Comparison of ENCODE assay signal across 7 mouse cellular contexts in the genomic region with DNA sequence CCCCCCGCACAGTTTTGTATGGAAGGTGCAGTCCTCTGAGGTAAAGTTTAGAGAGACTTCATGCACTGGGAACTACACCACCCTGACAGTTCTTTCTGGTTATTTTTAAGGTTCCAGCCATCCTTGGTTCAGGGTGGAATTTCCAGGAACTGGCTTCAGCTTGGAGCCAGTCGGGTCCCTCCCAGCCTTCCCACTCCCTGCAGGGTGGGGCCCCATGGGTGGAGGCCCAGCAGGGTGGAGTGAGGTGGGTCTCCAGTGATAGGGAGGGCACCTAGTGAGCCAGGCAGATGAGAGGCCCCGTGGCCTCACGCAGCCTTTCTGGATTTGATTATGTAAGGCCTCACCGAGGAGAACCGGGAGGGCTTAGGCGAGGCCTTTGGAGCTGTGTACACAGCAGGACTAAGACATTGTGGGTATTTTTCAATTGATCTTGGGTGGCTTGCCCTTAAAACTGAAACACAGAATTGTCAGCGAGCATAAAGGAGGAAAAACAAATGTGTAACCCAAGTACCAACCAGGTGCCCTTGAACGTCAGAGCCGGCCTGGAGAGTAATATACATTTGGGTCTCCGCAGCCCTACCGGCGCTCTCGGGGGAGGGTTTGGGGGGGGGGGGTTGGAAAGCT. TPM values are rescaled to one million over a fixed set of nuclear protein-coding genes. Genes with fewer than 3 reads are reported as not detected.
DNase-seq lines count a peak whose midpoint lies in the region; ATAC-seq and TF ChIP-seq lines count a peak whose summit lies in the region.

No protein-coding gene starts in this region.

- TF ChIP-seq POLR2A in ES-Bruce4 (IDR thresholded peaks at IDR 0.05; ENCODE audit: insufficient read depth, low read length), result no peak

- H3K36me3 ChIP-seq in ES-Bruce4 (ENCODE audit: control insufficient read depth, insufficient read depth, low read length, poor library complexity, severe bottlenecking), result peaks cover 10% of the 10 kb centered on the region
- H3K36me3 ChIP-seq in forebrain, embryonic 11.5 days (ENCODE audit: control insufficient read depth, insufficient read depth, low read length), result 0 out of 2 replicates have a peak, but pooled peaks cover 2% of the 10 kb centered on the region
- H3K36me3 ChIP-seq in hindbrain, embryonic 10.5 days, result peaks cover 32% of the 10 kb centered on the region
- H3K36me3 ChIP-seq in limb, embryonic 12.5 days, result peaks cover 3% of the 10 kb centered on the region; the same call in 1 of the 2 replicates
- no peaks in the 10 kb centered on the region for H3K36me3 ChIP-seq in midbrain, embryonic 14.5 days (ENCODE audit: control insufficient read depth, insufficient read depth, low read length)

- H3K4me2 ChIP-seq in forebrain, embryonic 11.5 days (ENCODE audit: low read depth, low read length, severe bottlenecking), result peak overlapping the region; percentile 41; the same call in 1 of the 2 replicates
- H3K4me2 ChIP-seq in limb, embryonic 12.5 days, result peak overlapping the region; percentile 40
- H3K4me2 ChIP-seq in midbrain, embryonic 14.5 days (ENCODE audit: low read length), result peak overlapping the region; percentile 38

- ATAC-seq in forebrain, embryonic 11.5 days (replicated peaks; ENCODE audit: low FRiP score), result peak; percentile 25
- ATAC-seq in limb, embryonic 12.5 days (ENCODE audit: insufficient number of reproducible peaks, insufficient read depth, low FRiP score, low TSS enrichment, low read depth), result 0 out of 2 replicates have a peak, but pooled peaks have one; percentile 20
- ATAC-seq in midbrain, embryonic 14.5 days (ENCODE audit: low FRiP score, low TSS enrichment), result peak; percentile 24

- TF ChIP-seq CTCF in ES-Bruce4 (IDR thresholded peaks at IDR 0.05; ENCODE audit: low read depth, low read length), result no peak

- H3K27me3 ChIP-seq in ES-Bruce4 (ENCODE audit: control insufficient read depth, insufficient read depth, low read length, poor library complexity, severe bottlenecking), result no peaks in the 10 kb centered on the region
- H3K27me3 ChIP-seq in forebrain, embryonic 11.5 days (ENCODE audit: control insufficient read depth, insufficient read depth, low read length), result no peaks in the 10 kb centered on the region
- H3K27me3 ChIP-seq in hindbrain, embryonic 10.5 days (ENCODE audit: insufficient read depth, poor library complexity, severe bottlenecking), result no peaks in the 10 kb centered on the region
- no peaks in the 10 kb centered on the region for H3K27me3 ChIP-seq in limb, embryonic 12.5 days
- H3K27me3 ChIP-seq in midbrain, embryonic 14.5 days (ENCODE audit: control insufficient read depth, insufficient read depth, low read length), result no peaks in the 10 kb centered on the region

- H3K9me3 ChIP-seq in ES-Bruce4 (replicated peaks; ENCODE audit: control insufficient read depth, insufficient read depth, low read length, poor library complexity, severe bottlenecking), result no peaks in the 10 kb centered on the region
- no peaks in the 10 kb centered on the region for H3K9me3 ChIP-seq in forebrain, embryonic 11.5 days (ENCODE audit: control insufficient read depth, low read length)
- no peaks in the 10 kb centered on the region for H3K9me3 ChIP-seq in hindbrain, embryonic 10.5 days
- no peaks in the 10 kb centered on the region for H3K9me3 ChIP-seq in limb, embryonic 12.5 days
- H3K9me3 ChIP-seq in midbrain, embryonic 14.5 days (ENCODE audit: control insufficient read depth, low read length), result no peaks in the 10 kb centered on the region

- peak overlapping the region; percentile 66 for H3K4me3 ChIP-seq in ES-Bruce4 (ENCODE audit: low read depth, low read length)
- H3K4me3 ChIP-seq in forebrain, embryonic 11.5 days (ENCODE audit: low read depth, low read length), result no peak overlapping the region
- peak overlapping the region; percentile 43 for H3K4me3 ChIP-seq in hindbrain, embryonic 10.5 days
- no peak overlapping the region for H3K4me3 ChIP-seq in limb, embryonic 12.5 days (replicated peaks)
- H3K4me3 ChIP-seq in midbrain, embryonic 14.5 days (replicated peaks; ENCODE audit: low read depth, low read length), result no peak overlapping the region

- 5% methylated on average over 13 of the region's 14 CpGs for WGBS in forebrain, embryonic 11.5 days
- 5% methylated on average over 14 of the region's 14 CpGs for WGBS in hindbrain, embryonic 10.5 days
- 6% methylated on average over 14 of the region's 14 CpGs for WGBS in limb, embryonic 12.5 days
- 3% methylated on average over 13 of the region's 14 CpGs for WGBS in midbrain, embryonic 14.5 days

- peaks cover 9% of the 10 kb centered on the region for H3K4me1 ChIP-seq in ES-Bruce4 (ENCODE audit: control insufficient read depth, insufficient read depth, low read length)
- H3K4me1 ChIP-seq in forebrain, embryonic 11.5 days (replicated peaks; ENCODE audit: control insufficient read depth, insufficient read depth, low read length), result peaks cover 37% of the 10 kb centered on the region
- peaks cover 73% of the 10 kb centered on the region for H3K4me1 ChIP-seq in hindbrain, embryonic 10.5 days (replicated peaks)
- peaks cover 63% of the 10 kb centered on the region for H3K4me1 ChIP-seq in limb, embryonic 12.5 days (replicated peaks)
- peaks cover 19% of the 10 kb centered on the region for H3K4me1 ChIP-seq in midbrain, embryonic 14.5 days (ENCODE audit: control insufficient read depth, insufficient read depth, low read length)

- DNase-seq in adrenal gland, adult 18-20 months (ENCODE audit: low spot score in 2 of 2), result peak; percentile 49 to 51
- peak; percentile 75 for DNase-seq in forebrain, embryonic 11.5 days (ENCODE audit: low spot score)
- DNase-seq in hindbrain, embryonic 10.5 days (ENCODE audit: low spot score), result peak; percentile 37
- DNase-seq in midbrain, embryonic 14.5 days, result peak; percentile 44
- DNase-seq in thymus, postnatal 36 days, result peak; percentile 60

- peak overlapping the region; percentile 67 for H3K9ac ChIP-seq in ES-Bruce4 (ENCODE audit: low read depth, poor library complexity, severe bottlenecking)
- peak overlapping the region; percentile 53 for H3K9ac ChIP-seq in forebrain, embryonic 11.5 days (ENCODE audit: low read length)
- H3K9ac ChIP-seq in limb, embryonic 12.5 days (replicated peaks), result 0 out of 2 replicates have a peak overlapping the region, but pooled peaks have one; percentile 9
- peak overlapping the region; percentile 24; the same call in 1 of the 2 replicates for H3K9ac ChIP-seq in midbrain, embryonic 14.5 days (replicated peaks; ENCODE audit: low read length)

- peak; percentile 80; the same call in 1 of the 2 replicates for TF ChIP-seq EP300 in ES-Bruce4 (IDR thresholded peaks at IDR 0.05; ENCODE audit: insufficient read depth, low read depth, low read length)

- peak overlapping the region; percentile 95 for H3K27ac ChIP-seq in ES-Bruce4 (ENCODE audit: insufficient read depth, low read length)
- H3K27ac ChIP-seq in forebrain, embryonic 11.5 days (ENCODE audit: low read depth, low read length), result peak overlapping the region; percentile 88
- H3K27ac ChIP-seq in hindbrain, embryonic 10.5 days, result peak overlapping the region; percentile 93
- H3K27ac ChIP-seq in limb, embryonic 12.5 days, result peak overlapping the region; percentile 91
- peak overlapping the region; percentile 67 for H3K27ac ChIP-seq in midbrain, embryonic 14.5 days (replicated peaks; ENCODE audit: low read depth, low read length)

RNA-seq across cellular contexts. Expression of gene Klf3, which starts 8.4 kb away (rescaled TPM):
- 108 and 112 TPM in 2 replicates for polyA plus RNA-seq in ES-Bruce4 (2011; ENCODE audit: insufficient read depth, insufficient read length, low read depth, missing spikeins)
- total RNA-seq in adrenal gland, adult 18-20 months (2021), result 10 to 100 TPM; 48.2 to 57.3 TPM
- polyA plus RNA-seq in forebrain, embryonic 11.5 days (2014; fragmentation: Nextera tagmentation; extraction: Ambion mirVana), result 39.4 and 40.9 TPM in 2 replicates
- polyA plus RNA-seq in hindbrain, embryonic 10.5 days (2016; fragmentation: Nextera tagmentation; extraction: Ambion mirVana), result 57.1 and 58.7 TPM in 2 replicates
- polyA plus RNA-seq in limb, embryonic 12.5 days (2016; fragmentation: Nextera tagmentation; extraction: Ambion mirVana), result 37.2 and 37.8 TPM in 2 replicates
- 19.2 and 25.3 TPM in 2 replicates for polyA plus RNA-seq in midbrain, embryonic 14.5 days (2014; fragmentation: Nextera tagmentation; extraction: Ambion mirVana)

Comparison
In these comparisons a context has a peak if more than half of its experiments do, and no peak if none do; other contexts are left out.
1. H3K4me3 ChIP-seq: peak in ES-Bruce4 (single experiment) and hindbrain, embryonic 10.5 days (single experiment); none in forebrain, embryonic 11.5 days (single experiment), limb, embryonic 12.5 days (single experiment) and midbrain, embryonic 14.5 days (single experiment).
2. H3K9ac ChIP-seq: peak in every context shown above with its lines; median percentile 67 in ES-Bruce4; 53 in forebrain, embryonic 11.5 days; 24 in midbrain, embryonic 14.5 days; 9 in limb, embryonic 12.5 days.
3. Peak in every context shown above with its lines, with median percentiles within 50 percentile points of each other: H3K27ac ChIP-seq, DNase-seq, ATAC-seq and H3K4me2 ChIP-seq.